Mouse (Mus musculus): ENCODE results near the gene Nufip1. TPM values are rescaled to one million over a fixed set of nuclear protein-coding genes. Genes with fewer than 3 reads are reported as not detected.

The Nufip1 gene
- polyA plus RNA-seq, 1 experiment = 1.8 TPM

DNA sequence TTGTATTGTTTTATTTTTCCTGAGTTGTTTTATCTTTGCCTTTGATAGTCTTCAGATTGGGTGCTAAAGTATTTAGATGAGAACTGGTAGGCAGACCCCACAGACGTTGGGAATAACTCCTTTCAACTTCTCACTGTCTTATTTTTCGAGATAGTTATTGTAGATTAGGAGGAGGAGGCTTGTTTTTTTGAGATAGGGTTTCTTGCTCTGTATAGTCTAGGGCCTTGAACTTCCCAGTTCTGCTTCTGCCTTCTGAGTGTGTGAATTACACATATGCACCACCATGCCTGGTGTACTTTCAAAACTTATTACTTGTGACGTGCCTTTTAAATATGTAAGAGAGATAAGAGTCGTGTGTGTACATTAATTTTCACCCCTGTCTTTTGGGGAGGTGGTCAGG, 17.5 kb downstream of the Nufip1 start:
- DNase-seq = no peak
- H3K36me3 ChIP-seq (ENCODE audit: control insufficient read depth, insufficient read depth, low read length) = peaks cover 22% of the 10 kb centered on the region
- no peaks in the 10 kb centered on the region for H3K4me1 ChIP-seq (ENCODE audit: control insufficient read depth, insufficient read depth, low read length)
- 60% methylated on average over 4 of the region's 4 CpGs for WGBS
- H3K27ac ChIP-seq (ENCODE audit: insufficient read depth, low read depth, low read length) = no peak overlapping the region
- H3K27me3 ChIP-seq (replicated peaks; ENCODE audit: control insufficient read depth, insufficient read depth, low read length) = no peaks in the 10 kb centered on the region
- no peak overlapping the region for H3K4me3 ChIP-seq (ENCODE audit: insufficient read depth, low read depth, low read length)
- TF ChIP-seq POLR2A (IDR thresholded peaks at IDR 0.05; ENCODE audit: low read depth, low read length) (no peak), CTCF (conservative IDR thresholded peaks at IDR 0.05; ENCODE audit: insufficient read depth, insufficient read length, low read depth, low read length) (no peak)

DNA sequence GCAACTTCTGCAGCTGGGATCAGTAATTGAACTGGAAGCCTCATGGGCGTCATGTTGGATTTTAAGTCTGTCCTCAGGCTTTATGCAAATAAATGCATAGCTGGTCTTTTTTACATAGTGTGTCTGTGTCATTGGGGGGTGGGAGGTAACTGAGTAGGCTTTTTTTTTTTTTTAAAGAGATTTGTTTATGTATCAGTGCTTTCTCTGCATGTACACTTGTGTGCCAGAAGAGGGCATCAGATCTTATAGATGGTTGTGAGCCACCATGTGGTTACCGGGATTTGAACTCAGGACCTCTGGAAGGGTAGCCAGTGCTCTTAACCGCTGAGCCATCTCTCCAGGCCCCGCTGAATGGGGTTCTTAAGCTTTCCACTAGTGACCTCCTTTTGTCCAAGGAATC, 24.3 kb downstream of the Nufip1 start:
- no peak for DNase-seq
- 94% methylated on average over 4 of the region's 4 CpGs for WGBS
- H3K27me3 ChIP-seq (replicated peaks; ENCODE audit: control insufficient read depth, insufficient read depth, low read length) = no peaks in the 10 kb centered on the region
- TF ChIP-seq CTCF (conservative IDR thresholded peaks at IDR 0.05; ENCODE audit: insufficient read depth, insufficient read length, low read depth, low read length) (no peak), POLR2A (IDR thresholded peaks at IDR 0.05; ENCODE audit: low read depth, low read length) (no peak)
- no peak overlapping the region for H3K27ac ChIP-seq (ENCODE audit: insufficient read depth, low read depth, low read length)
- H3K36me3 ChIP-seq (ENCODE audit: control insufficient read depth, insufficient read depth, low read length) = peaks cover 11% of the 10 kb centered on the region
- H3K4me3 ChIP-seq (ENCODE audit: insufficient read depth, low read depth, low read length) = no peak overlapping the region
- no peaks in the 10 kb centered on the region for H3K4me1 ChIP-seq (ENCODE audit: control insufficient read depth, insufficient read depth, low read length)

DNA sequence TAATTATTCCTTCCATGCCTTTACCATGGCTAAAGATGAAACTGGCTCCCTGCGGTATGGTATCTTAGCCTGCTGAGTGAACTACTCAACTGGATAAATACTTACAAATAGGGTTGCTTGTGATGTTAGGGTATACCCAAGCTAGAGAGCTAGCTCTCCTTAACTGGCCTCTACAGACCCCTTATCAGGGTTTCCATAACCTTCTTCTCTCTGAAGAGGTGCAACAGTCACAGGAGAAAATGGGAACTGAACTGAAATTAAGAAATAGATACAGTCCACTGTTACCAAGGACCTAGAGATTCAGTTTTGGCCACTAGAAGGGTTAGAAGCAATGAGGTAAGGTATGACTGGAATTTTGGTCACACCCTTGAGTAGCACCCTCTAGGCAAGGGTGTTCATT, 34.6 kb downstream of the Nufip1 start:
- Histone ChIP-seq H3K27me3 (replicated peaks; ENCODE audit: control insufficient read depth, insufficient read depth, low read length) (no peaks in the 10 kb centered on the region), H3K27ac (ENCODE audit: insufficient read depth, low read depth, low read length) (no peak overlapping the region), H3K4me1 (ENCODE audit: control insufficient read depth, insufficient read depth, low read length) (peaks cover 2% of the 10 kb centered on the region; the same call in 1 of the 2 replicates), H3K4me3 (ENCODE audit: insufficient read depth, low read depth, low read length) (no peak overlapping the region), H3K36me3 (ENCODE audit: control insufficient read depth, insufficient read depth, low read length) (no peaks in the 10 kb centered on the region)
- no peak for TF ChIP-seq CTCF (conservative IDR thresholded peaks at IDR 0.05; ENCODE audit: insufficient read depth, insufficient read length, low read depth, low read length)
- TF ChIP-seq POLR2A (IDR thresholded peaks at IDR 0.05; ENCODE audit: low read depth, low read length) = no peak
- DNase-seq = no peak
- WGBS = 93% methylated on average over 1 of the region's 1 CpGs

DNA sequence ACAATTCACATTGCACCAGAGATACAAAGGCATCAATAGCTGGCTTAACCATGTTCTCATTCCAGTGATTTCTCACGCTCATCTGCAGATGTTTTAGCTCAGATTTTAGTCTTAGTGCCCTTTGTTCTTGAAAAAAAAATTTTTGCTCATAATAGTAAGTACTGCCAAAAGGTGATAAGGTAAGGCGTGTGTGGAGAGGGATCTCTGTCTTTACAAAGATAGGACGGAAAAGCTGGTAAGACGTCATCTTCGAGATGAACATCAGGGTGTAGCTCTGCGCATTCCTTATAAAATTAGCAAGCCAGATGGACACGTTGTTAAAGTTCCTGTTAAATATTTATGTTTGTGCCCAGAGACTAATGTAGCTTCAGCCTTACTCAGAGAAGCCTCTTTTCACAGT, 35.2 kb downstream of the Nufip1 start:
- TF ChIP-seq CTCF (conservative IDR thresholded peaks at IDR 0.05; ENCODE audit: insufficient read depth, insufficient read length, low read depth, low read length) (no peak), POLR2A (IDR thresholded peaks at IDR 0.05; ENCODE audit: low read depth, low read length) (no peak)
- Histone ChIP-seq H3K27ac (ENCODE audit: insufficient read depth, low read depth, low read length) (no peak overlapping the region), H3K4me3 (ENCODE audit: insufficient read depth, low read depth, low read length) (no peak overlapping the region), H3K27me3 (replicated peaks; ENCODE audit: control insufficient read depth, insufficient read depth, low read length) (no peaks in the 10 kb centered on the region), H3K4me1 (ENCODE audit: control insufficient read depth, insufficient read depth, low read length) (peaks cover 6% of the 10 kb centered on the region; the same call in 1 of the 2 replicates), H3K36me3 (ENCODE audit: control insufficient read depth, insufficient read depth, low read length) (no peaks in the 10 kb centered on the region)
- WGBS = 77% methylated on average over 7 of the region's 7 CpGs
- DNase-seq = no peak

DNA sequence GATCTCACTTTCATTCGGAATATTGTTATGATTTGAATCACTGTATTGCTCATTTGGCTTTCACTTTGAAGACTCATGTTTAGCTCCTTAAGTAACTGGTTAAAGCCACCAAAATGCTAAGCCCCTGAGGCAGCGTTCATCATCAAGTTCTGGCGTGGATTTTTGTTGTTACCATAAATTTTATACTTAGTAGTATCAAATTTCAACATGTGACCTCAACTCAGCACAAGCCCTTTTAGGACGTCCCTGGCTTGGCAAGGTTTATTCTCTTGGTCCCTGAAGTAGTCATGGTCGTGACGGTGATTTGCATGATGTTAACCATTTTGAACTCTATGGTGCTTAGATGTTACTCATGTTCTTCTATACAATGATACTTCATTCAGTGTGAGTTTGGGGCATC, 36.4 kb downstream of the Nufip1 start:
- TF ChIP-seq CTCF (conservative IDR thresholded peaks at IDR 0.05; ENCODE audit: insufficient read depth, insufficient read length, low read depth, low read length) (no peak), POLR2A (IDR thresholded peaks at IDR 0.05; ENCODE audit: low read depth, low read length) (no peak)
- H3K36me3 ChIP-seq (ENCODE audit: control insufficient read depth, insufficient read depth, low read length) = no peaks in the 10 kb centered on the region
- H3K27ac ChIP-seq (ENCODE audit: insufficient read depth, low read depth, low read length) = no peak overlapping the region
- WGBS = 62% methylated on average over 6 of the region's 6 CpGs
- DNase-seq = no peak
- no peaks in the 10 kb centered on the region for H3K27me3 ChIP-seq (replicated peaks; ENCODE audit: control insufficient read depth, insufficient read depth, low read length)
- H3K4me3 ChIP-seq (ENCODE audit: insufficient read depth, low read depth, low read length) = no peak overlapping the region
- peaks cover 6% of the 10 kb centered on the region; the same call in 1 of the 2 replicates for H3K4me1 ChIP-seq (ENCODE audit: control insufficient read depth, insufficient read depth, low read length)

DNA sequence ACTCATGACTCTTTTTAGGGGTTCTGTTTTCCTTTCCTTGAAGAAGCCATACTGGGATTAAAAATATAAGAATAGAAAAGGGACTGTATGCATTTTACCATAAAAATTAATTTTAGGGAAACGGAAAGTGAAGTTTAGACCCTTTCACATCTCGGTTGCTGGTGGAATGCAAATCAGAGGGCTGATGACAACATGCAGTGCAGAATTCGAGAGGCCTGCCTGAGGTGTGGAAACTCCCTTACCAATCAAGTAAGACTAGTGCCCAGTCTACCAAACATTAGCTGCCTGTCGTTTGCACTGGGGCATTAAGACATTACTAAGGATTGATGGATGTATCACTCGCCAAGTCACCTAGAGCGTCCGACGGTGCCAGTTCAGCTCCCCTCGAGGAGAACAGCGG, 37.6 kb downstream of the Nufip1 start:
- no peaks in the 10 kb centered on the region for H3K36me3 ChIP-seq (ENCODE audit: control insufficient read depth, insufficient read depth, low read length)
- no peak for TF ChIP-seq CTCF (conservative IDR thresholded peaks at IDR 0.05; ENCODE audit: insufficient read depth, insufficient read length, low read depth, low read length)
- TF ChIP-seq POLR2A (IDR thresholded peaks at IDR 0.05; ENCODE audit: low read depth, low read length) = no peak
- no peak overlapping the region for H3K4me3 ChIP-seq (ENCODE audit: insufficient read depth, low read depth, low read length)
- H3K4me1 ChIP-seq (ENCODE audit: control insufficient read depth, insufficient read depth, low read length) = peaks cover 6% of the 10 kb centered on the region; the same call in 1 of the 2 replicates
- no peak overlapping the region for H3K27ac ChIP-seq (ENCODE audit: insufficient read depth, low read depth, low read length)
- 76% methylated on average over 10 of the region's 10 CpGs for WGBS
- no peaks in the 10 kb centered on the region for H3K27me3 ChIP-seq (replicated peaks; ENCODE audit: control insufficient read depth, insufficient read depth, low read length)
- no peak for DNase-seq

DNA sequence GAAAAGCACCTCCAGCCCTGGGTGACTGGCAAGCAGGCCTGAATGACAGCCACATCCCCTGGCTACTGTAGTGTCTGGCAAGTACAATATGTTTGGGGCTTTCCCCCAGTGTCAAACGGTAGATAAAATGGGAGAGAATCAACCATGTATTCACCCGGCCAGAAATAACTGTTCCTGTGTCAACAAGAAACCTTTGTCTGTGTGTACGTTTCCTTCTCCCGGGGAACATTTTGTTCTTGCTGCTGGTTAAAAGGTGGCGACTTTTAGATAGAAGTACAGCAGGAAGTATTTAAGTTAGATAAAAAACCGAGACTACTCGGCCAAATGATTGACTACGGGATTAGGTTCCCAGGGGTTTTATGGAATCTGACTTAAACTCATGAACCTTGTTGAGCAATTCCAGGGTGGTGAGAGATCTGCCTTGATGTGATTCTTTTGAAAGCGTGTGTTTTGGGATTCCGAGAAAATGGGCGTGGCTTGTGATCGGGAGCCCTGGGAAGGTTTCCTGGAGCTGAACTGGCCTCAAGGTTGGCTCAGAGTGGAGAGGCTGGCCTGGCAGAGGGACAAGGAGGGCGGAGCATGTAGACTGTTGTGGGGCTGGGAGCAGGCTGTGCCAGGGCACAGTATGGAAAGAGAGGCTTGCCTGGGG, 39.0 kb downstream of the Nufip1 start:
- WGBS = 17% methylated on average over 13 of the region's 13 CpGs
- Histone ChIP-seq H3K4me1 (ENCODE audit: control insufficient read depth, insufficient read depth, low read length) (peaks cover 6% of the 10 kb centered on the region; the same call in 1 of the 2 replicates), H3K27me3 (replicated peaks; ENCODE audit: control insufficient read depth, insufficient read depth, low read length) (no peaks in the 10 kb centered on the region), H3K36me3 (ENCODE audit: control insufficient read depth, insufficient read depth, low read length) (no peaks in the 10 kb centered on the region), H3K27ac (ENCODE audit: insufficient read depth, low read depth, low read length) (peak overlapping the region; percentile 43), H3K4me3 (ENCODE audit: insufficient read depth, low read depth, low read length) (no peak overlapping the region)
- TF ChIP-seq CTCF (conservative IDR thresholded peaks at IDR 0.05; ENCODE audit: insufficient read depth, insufficient read length, low read depth, low read length) (no peak), POLR2A (IDR thresholded peaks at IDR 0.05; ENCODE audit: low read depth, low read length) (no peak)
- DNase-seq = peak; percentile 92

Measured in kidney, adult 2 months (tissue).